Mouse (Mus musculus): Measurements from ENCODE around the gene Cer1. TPM values are rescaled to one million over a fixed set of nuclear protein-coding genes. Genes with fewer than 3 reads are reported as not detected.
A peak's percentile ranks its signal among the peaks of the same experiment; 100 is the strongest.

The Cer1 gene
- total and polyA plus RNA-seq, 3 experiments: not detected

DNA sequence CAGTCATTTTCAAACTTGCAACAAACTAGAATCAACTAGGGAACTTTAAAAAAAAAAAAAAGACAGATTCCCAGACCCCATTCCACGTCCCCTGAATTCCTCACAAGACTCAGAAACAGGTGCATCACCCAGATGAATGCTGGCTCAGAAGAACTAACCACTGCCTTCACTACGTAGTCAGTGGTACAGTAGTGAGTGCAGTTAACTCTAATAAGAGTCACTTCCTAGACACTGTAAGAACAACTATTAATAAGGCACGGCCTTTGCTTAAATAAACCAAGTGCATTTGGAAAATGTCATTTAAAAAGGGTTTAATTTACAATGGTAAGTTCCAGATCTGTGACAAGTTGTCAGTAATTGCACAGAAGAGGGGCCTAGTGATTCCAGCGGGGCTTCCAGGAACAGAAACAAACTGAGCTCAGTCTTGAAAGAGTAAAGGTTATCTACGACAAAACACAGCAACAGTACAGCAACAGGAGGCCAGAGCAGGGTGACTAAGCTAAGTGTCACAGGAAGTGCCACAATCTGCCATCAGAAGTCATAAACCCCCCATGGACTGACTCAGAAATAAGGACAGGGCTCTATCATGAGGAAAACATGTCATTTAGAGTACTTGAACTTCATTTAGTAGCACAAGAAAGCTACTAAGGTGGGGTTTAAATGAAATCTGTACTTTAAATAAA is 36.3 kb downstream of the Cer1 start:
- peak; percentile 92 for DNase-seq (ENCODE audit: low read depth, low spot score)
- H3K27ac ChIP-seq (ENCODE audit: control insufficient read depth, low read depth, low read length): peak overlapping the region; percentile 95
- H3K36me3 ChIP-seq (ENCODE audit: control insufficient read depth in 1 of 2, insufficient read depth in 2 of 2, low read length in 2 of 2): peaks cover 0 to 41% of the 10 kb centered on the region in 2 experiments; a peak in 2 of 4 replicates
- H3K79me2 ChIP-seq (ENCODE audit: control insufficient read depth, insufficient read depth, low read length, poor library complexity): no peaks in the 10 kb centered on the region; the same call in 1 of the 2 replicates
- H3K4me3 ChIP-seq (ENCODE audit: control insufficient read depth in 1 of 2, insufficient read depth in 1 of 2, low read depth in 2 of 2, low read length in 2 of 2): peak overlapping the region; percentile 36 to 45
- H3K4me1 ChIP-seq (ENCODE audit: control insufficient read depth in 1 of 2, insufficient read depth in 2 of 2, low read length in 2 of 2): peaks cover 13 to 22% of the 10 kb centered on the region in 2 experiments
- no peaks in the 10 kb centered on the region for H3K27me3 ChIP-seq (ENCODE audit: control insufficient read depth in 1 of 2, insufficient read depth in 2 of 2, low read length in 2 of 2)
- no peaks in the 10 kb centered on the region for H3K9me3 ChIP-seq (replicated peaks; ENCODE audit: insufficient read depth, low read length)
- H3K9ac ChIP-seq (ENCODE audit: control insufficient read depth, low read depth, low read length, poor library complexity, severe bottlenecking): peak overlapping the region; percentile 60
- TF ChIP-seq ZNF384 (IDR thresholded peaks at IDR 0.05; ENCODE audit: low read depth, low read length): no peak
- peak; percentile 63; the same call in 1 of the 2 replicates for TF ChIP-seq MYB (IDR thresholded peaks at IDR 0.05; ENCODE audit: low read depth, low read length)
- TF ChIP-seq ZKSCAN1 (IDR thresholded peaks at IDR 0.05; ENCODE audit: low read depth, low read length): no peak
- TF ChIP-seq EP300 (IDR thresholded peaks at IDR 0.05; ENCODE audit: low read depth in 1 of 2, low read length in 2 of 2): peak; percentile 91 to 95
- TF ChIP-seq USF1 (IDR thresholded peaks at IDR 0.05; ENCODE audit: low read depth, low read length): no peak
- TF ChIP-seq CHD1 (IDR thresholded peaks at IDR 0.05; ENCODE audit: low read depth, low read length): no peak
- TF ChIP-seq ELF1 (IDR thresholded peaks at IDR 0.05; ENCODE audit: low read depth, low read length): 0 out of 2 replicates have a peak, but pooled peaks have one; percentile 58
- peak; percentile 56; the same call in 1 of the 2 replicates for TF ChIP-seq MYC (IDR thresholded peaks at IDR 0.05; ENCODE audit: low read depth, low read length)
- no peak for TF ChIP-seq RAD21 (IDR thresholded peaks at IDR 0.05; ENCODE audit: low read depth, low read length)
- peak; percentile 87 for TF ChIP-seq ETS1 (IDR thresholded peaks at IDR 0.05; ENCODE audit: low read depth, low read length)
- peak; percentile 53; the same call in 1 of the 2 replicates for TF ChIP-seq MAFK (IDR thresholded peaks at IDR 0.05; ENCODE audit: borderline replicate concordance, low read depth, low read length)
- TF ChIP-seq SIN3A (IDR thresholded peaks at IDR 0.05; ENCODE audit: low read length): peak; percentile 72
- TF ChIP-seq POLR2AphosphoS5 (IDR thresholded peaks at IDR 0.05; ENCODE audit: borderline replicate concordance, low read depth, low read length): no peak
- TF ChIP-seq CTCF (IDR thresholded peaks at IDR 0.05 in 2 of 3, conservative IDR thresholded peaks at IDR 0.05 in 1 of 3; ENCODE audit: control insufficient read depth in 1 of 3, insufficient read depth in 1 of 3, low read depth in 2 of 3, low read length in 3 of 3, poor library complexity in 1 of 3, severe bottlenecking in 1 of 3): no peak
- TF ChIP-seq MEF2A (IDR thresholded peaks at IDR 0.05; ENCODE audit: extremely low read depth, insufficient replicate concordance, low read depth, low read length, poor library complexity, severe bottlenecking): no peak
- TF ChIP-seq CHD2 (IDR thresholded peaks at IDR 0.05; ENCODE audit: low read length): no peak
- TF ChIP-seq MAZ (IDR thresholded peaks at IDR 0.05; ENCODE audit: low read depth, low read length): no peak
- no peak for TF ChIP-seq NRF1 (IDR thresholded peaks at IDR 0.05; ENCODE audit: insufficient read depth, low read depth, low read length, poor library complexity, severe bottlenecking)
- peak; percentile 59 for TF ChIP-seq HCFC1 (IDR thresholded peaks at IDR 0.05; ENCODE audit: low read depth, low read length)
- no peak; the same call in 1 of the 2 replicates for TF ChIP-seq BHLHE40 (IDR thresholded peaks at IDR 0.05; ENCODE audit: borderline replicate concordance, low read depth, low read length)
- no peak for TF ChIP-seq SMC3 (IDR thresholded peaks at IDR 0.05; ENCODE audit: low read depth, low read length)
- TF ChIP-seq E2F4 (IDR thresholded peaks at IDR 0.05; ENCODE audit: borderline replicate concordance, low read depth, low read length): no peak; the same call in 1 of the 2 replicates
- no peak for TF ChIP-seq ZMIZ1 (IDR thresholded peaks at IDR 0.05; ENCODE audit: low read depth, low read length)
- peak; percentile 78 for TF ChIP-seq RCOR1 (IDR thresholded peaks at IDR 0.05; ENCODE audit: low read depth, low read length)
- no peak for TF ChIP-seq POLR2AphosphoS2 (IDR thresholded peaks at IDR 0.05; ENCODE audit: low read length)
- TF ChIP-seq GABPA (IDR thresholded peaks at IDR 0.05; ENCODE audit: low read depth, low read length): peak; percentile 55; the same call in 1 of the 2 replicates
- TF ChIP-seq KAT2A (conservative IDR thresholded peaks at IDR 0.05; ENCODE audit: low read depth, low read length): no peak
- TF ChIP-seq UBTF (IDR thresholded peaks at IDR 0.05; ENCODE audit: borderline replicate concordance, insufficient read depth, low read depth, low read length): no peak
- no peak for TF ChIP-seq USF2 (IDR thresholded peaks at IDR 0.05; ENCODE audit: borderline replicate concordance in 1 of 2, insufficient read depth in 1 of 2, low read depth in 1 of 2, low read length in 2 of 2)
- no peak for TF ChIP-seq ZC3H11A (IDR thresholded peaks at IDR 0.05; ENCODE audit: low read depth, low read length)
- 0 out of 2 replicates have a peak, but pooled peaks have one; percentile 49 for TF ChIP-seq MXI1 (IDR thresholded peaks at IDR 0.05; ENCODE audit: low read depth, low read length)
- TF ChIP-seq TCF12 (IDR thresholded peaks at IDR 0.05; ENCODE audit: low read depth, low read length): peak; percentile 80
- 0 out of 2 replicates have a peak, but pooled peaks have one; percentile 54 for TF ChIP-seq MAX (IDR thresholded peaks at IDR 0.05; ENCODE audit: low read length)
- no peak for TF ChIP-seq NELFE (IDR thresholded peaks at IDR 0.05; ENCODE audit: low read depth, low read length)
- TF ChIP-seq JUND (IDR thresholded peaks at IDR 0.05; ENCODE audit: low read depth, low read length): peak; percentile 71; the same call in 1 of the 2 replicates
